13 mouse cellular contexts compared by ENCODE assay signal in the genomic region with DNA sequence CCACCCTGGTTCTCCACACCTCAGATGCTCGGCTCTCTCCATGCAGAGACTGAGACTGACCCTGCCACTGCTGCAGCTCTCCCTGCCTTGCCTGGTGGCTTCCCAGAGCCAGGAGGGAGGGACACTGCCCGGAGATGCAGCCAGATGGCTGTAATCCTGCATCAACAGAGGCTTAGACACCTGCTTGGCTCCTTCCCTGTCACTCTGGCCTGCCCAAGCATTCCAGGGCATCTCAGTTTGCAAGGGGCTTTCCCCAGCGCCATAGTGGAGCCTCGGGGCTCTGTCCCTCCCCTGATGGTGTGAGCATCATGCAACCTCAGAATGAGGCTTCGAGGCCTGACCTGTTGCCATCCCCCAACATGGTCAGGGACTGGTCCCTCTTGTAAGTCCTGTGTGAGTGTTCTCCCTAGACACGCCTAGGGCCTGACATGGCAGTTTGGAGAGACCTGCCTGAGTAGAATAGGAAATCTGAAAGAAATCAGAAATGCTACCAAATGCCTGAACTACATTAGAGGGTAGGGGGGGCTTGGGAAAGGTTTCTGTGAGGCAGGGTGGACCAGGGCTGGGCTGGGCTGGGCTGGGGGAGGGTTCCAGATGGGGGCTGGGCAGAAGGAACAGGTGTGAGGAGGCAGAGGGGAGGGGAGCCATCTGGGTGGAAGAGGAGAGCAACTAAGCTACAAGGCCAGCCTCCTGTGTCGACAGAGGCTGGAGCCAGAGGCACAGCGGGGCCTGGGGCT. TPM values are rescaled to one million over a fixed set of nuclear protein-coding genes. Genes with fewer than 3 reads are reported as not detected.
DNase-seq lines count a peak whose midpoint lies in the region; ATAC-seq lines count a peak whose summit lies in the region.
"Had no signal": no experiment of that assay in that cellular context is flagged by ENCODE, and none has a peak within 500 bp of the region (broad histone marks: within the 10 kb centered on the region; RNA-seq: fewer than 3 reads in every experiment).

No protein-coding gene starts in this region.

- H3K4me1 ChIP-seq in kidney, embryonic 14.5 days (ENCODE audit: control insufficient read depth, insufficient read depth, low read length), result peaks cover 51% of the 10 kb centered on the region
- peaks cover 32% of the 10 kb centered on the region for H3K4me1 ChIP-seq in forebrain, embryonic 14.5 days (ENCODE audit: control insufficient read depth, insufficient read depth, low read length)
- H3K4me1 ChIP-seq in limb, embryonic 12.5 days (replicated peaks), result peaks cover 58% of the 10 kb centered on the region
- peaks cover 20% of the 10 kb centered on the region for H3K4me1 ChIP-seq in intestine, embryonic 16.5 days (ENCODE audit: control insufficient read depth, insufficient read depth, low read length)

- no peaks in the 10 kb centered on the region for H3K9me3 ChIP-seq in kidney, embryonic 14.5 days (ENCODE audit: control insufficient read depth, low read length)
- H3K9me3 ChIP-seq in forebrain, embryonic 14.5 days (replicated peaks; ENCODE audit: control insufficient read depth, low read length), result no peaks in the 10 kb centered on the region
- no peaks in the 10 kb centered on the region for H3K9me3 ChIP-seq in limb, embryonic 12.5 days
- no peaks in the 10 kb centered on the region for H3K9me3 ChIP-seq in intestine, embryonic 16.5 days (ENCODE audit: control insufficient read depth, low read length)
- H3K9me3 ChIP-seq: intestine, embryonic 15.5 days; megakaryocyte, embryonic 14.5 days had no signal

- H3K27me3 ChIP-seq in kidney, embryonic 14.5 days (ENCODE audit: control insufficient read depth, insufficient read depth, low read length), result no peaks in the 10 kb centered on the region
- no peaks in the 10 kb centered on the region for H3K27me3 ChIP-seq in forebrain, embryonic 14.5 days (replicated peaks; ENCODE audit: control insufficient read depth, insufficient read depth, low read length)
- H3K27me3 ChIP-seq in limb, embryonic 12.5 days, result no peaks in the 10 kb centered on the region
- no peaks in the 10 kb centered on the region for H3K27me3 ChIP-seq in intestine, embryonic 16.5 days (replicated peaks; ENCODE audit: control insufficient read depth, insufficient read depth, low read length)
- H3K27me3 ChIP-seq: intestine, embryonic 15.5 days had no signal

- no peaks in the 10 kb centered on the region for H3K36me3 ChIP-seq in kidney, embryonic 14.5 days (ENCODE audit: control insufficient read depth, insufficient read depth, low read length)
- no peaks in the 10 kb centered on the region for H3K36me3 ChIP-seq in forebrain, embryonic 14.5 days (ENCODE audit: control insufficient read depth, insufficient read depth, low read length)
- no peaks in the 10 kb centered on the region for H3K36me3 ChIP-seq in limb, embryonic 12.5 days
- no peaks in the 10 kb centered on the region for H3K36me3 ChIP-seq in intestine, embryonic 16.5 days (ENCODE audit: control insufficient read depth, insufficient read depth, low read length)
- H3K36me3 ChIP-seq: intestine, embryonic 15.5 days had no signal

- 33% methylated on average over 8 of the region's 8 CpGs for WGBS in kidney, embryonic 14.5 days
- 8% methylated on average over 8 of the region's 8 CpGs for WGBS in forebrain, embryonic 14.5 days
- 20% methylated on average over 8 of the region's 8 CpGs for WGBS in limb, embryonic 12.5 days
- WGBS in intestine, embryonic 16.5 days, result 45% methylated on average over 8 of the region's 8 CpGs

- H3K4me2 ChIP-seq in kidney, embryonic 14.5 days (replicated peaks; ENCODE audit: low read depth, low read length), result no peak overlapping the region
- no peak overlapping the region for H3K4me2 ChIP-seq in forebrain, embryonic 14.5 days (ENCODE audit: low read length)
- 0 out of 2 replicates have a peak overlapping the region, but pooled peaks have one; percentile 16 for H3K4me2 ChIP-seq in limb, embryonic 12.5 days
- no peak overlapping the region for H3K4me2 ChIP-seq in intestine, embryonic 16.5 days (ENCODE audit: low read depth, low read length)
- H3K4me2 ChIP-seq: intestine, embryonic 15.5 days had no signal

- no peak for DNase-seq in kidney, postnatal 25 days
- no peak for DNase-seq in forebrain, embryonic 14.5 days (ENCODE audit: low spot score)
- peak; percentile 55 for DNase-seq in retina, embryonic 14.5 days (ENCODE audit: low spot score)
- no peak for DNase-seq in adrenal gland, postnatal 10 days
- no peak for DNase-seq in cerebellum, adult 9-10 months

- no peak overlapping the region for H3K9ac ChIP-seq in kidney, embryonic 14.5 days (ENCODE audit: low read depth, low read length)
- H3K9ac ChIP-seq in forebrain, embryonic 14.5 days (ENCODE audit: low read length), result peak overlapping the region; percentile 43; the same call in 1 of the 2 replicates
- no peak overlapping the region for H3K9ac ChIP-seq in limb, embryonic 12.5 days (replicated peaks)
- H3K9ac ChIP-seq in intestine, embryonic 16.5 days (ENCODE audit: low read depth, low read length), result no peak overlapping the region
- H3K9ac ChIP-seq: intestine, embryonic 15.5 days had no signal

- ATAC-seq in kidney, embryonic 14.5 days (ENCODE audit: low FRiP score, low TSS enrichment), result 0 out of 2 replicates have a peak, but pooled peaks have one; percentile 21
- peak; percentile 47 for ATAC-seq in forebrain, embryonic 14.5 days
- peak; percentile 34; the same call in 1 of the 2 replicates for ATAC-seq in limb, embryonic 12.5 days (ENCODE audit: insufficient number of reproducible peaks, insufficient read depth, low FRiP score, low TSS enrichment, low read depth)
- no peak for ATAC-seq in intestine, embryonic 16.5 days

- no peak overlapping the region for H3K4me3 ChIP-seq in kidney, embryonic 14.5 days (ENCODE audit: low read length)
- no peak overlapping the region for H3K4me3 ChIP-seq in forebrain, embryonic 14.5 days (ENCODE audit: low read depth, low read length)
- H3K4me3 ChIP-seq in limb, embryonic 12.5 days (replicated peaks), result no peak overlapping the region
- H3K4me3 ChIP-seq in intestine, embryonic 16.5 days (ENCODE audit: low read length), result no peak overlapping the region
- H3K4me3 ChIP-seq: intestine, embryonic 15.5 days; megakaryocyte, embryonic 14.5 days had no signal

- 0 out of 2 replicates have a peak overlapping the region, but pooled peaks have one; percentile 32 for H3K27ac ChIP-seq in kidney, embryonic 14.5 days (ENCODE audit: low read depth, low read length)
- peak overlapping the region; percentile 78 for H3K27ac ChIP-seq in forebrain, embryonic 14.5 days (ENCODE audit: low read depth, low read length)
- H3K27ac ChIP-seq in limb, embryonic 12.5 days, result peak overlapping the region; percentile 79
- no peak overlapping the region for H3K27ac ChIP-seq in intestine, embryonic 16.5 days (ENCODE audit: low read length)
- H3K27ac ChIP-seq: intestine, embryonic 15.5 days had no signal

RNA-seq across cellular contexts. Expression of a gene that starts 18.3 kb away (rescaled TPM):
- polyA plus RNA-seq in kidney, embryonic 14.5 days (2014; fragmentation: Nextera tagmentation; extraction: Ambion mirVana), result 0.34 TPM in 1 of 2 replicates, not detected in the other
- 0.38 TPM in 1 of 2 replicates, not detected in the other for polyA plus RNA-seq in forebrain, embryonic 14.5 days (2014; fragmentation: Nextera tagmentation; extraction: Ambion mirVana)
- 0.36 TPM in 1 of 2 replicates, not detected in the other for polyA plus RNA-seq in limb, embryonic 12.5 days (2016; fragmentation: Nextera tagmentation; extraction: Ambion mirVana)
- not detected for total RNA-seq in adrenal gland, postnatal 10 days (2021)
- polyA plus RNA-seq in intestine, embryonic 16.5 days (2015; fragmentation: Nextera tagmentation; extraction: Ambion mirVana), result 0.70 and 0.80 TPM in 2 replicates
- total RNA-seq: gastrocnemius, postnatal 4 days; left cerebral cortex, postnatal 25 days had no signal
- polyA plus RNA-seq: C2C12 had no signal

RNA-seq across cellular contexts. Expression of a gene that starts 24.0 kb away (rescaled TPM):
- polyA plus RNA-seq in kidney, embryonic 14.5 days (2014; fragmentation: Nextera tagmentation; extraction: Ambion mirVana), result 32.2 and 39.0 TPM in 2 replicates
- 30.9 TPM in 2 replicates for polyA plus RNA-seq in forebrain, embryonic 14.5 days (2014; fragmentation: Nextera tagmentation; extraction: Ambion mirVana)
- polyA plus RNA-seq in limb, embryonic 12.5 days (2016; fragmentation: Nextera tagmentation; extraction: Ambion mirVana), result 10.3 and 10.8 TPM in 2 replicates
- total RNA-seq in adrenal gland, postnatal 10 days (2021), result 10 to 100 TPM; 18.2 to 24.6 TPM
- 11.9 and 13.4 TPM in 2 replicates for polyA plus RNA-seq in intestine, embryonic 16.5 days (2015; fragmentation: Nextera tagmentation; extraction: Ambion mirVana)
